Mouse (Mus musculus): Measurements from ENCODE around the gene Eya4. TPM values are rescaled to one million over a fixed set of nuclear protein-coding genes. Genes with fewer than 3 reads are reported as not detected.

The Eya4 gene
- polyA plus RNA-seq, 1 experiment from 2014 or later, result 0.68 TPM

DNA sequence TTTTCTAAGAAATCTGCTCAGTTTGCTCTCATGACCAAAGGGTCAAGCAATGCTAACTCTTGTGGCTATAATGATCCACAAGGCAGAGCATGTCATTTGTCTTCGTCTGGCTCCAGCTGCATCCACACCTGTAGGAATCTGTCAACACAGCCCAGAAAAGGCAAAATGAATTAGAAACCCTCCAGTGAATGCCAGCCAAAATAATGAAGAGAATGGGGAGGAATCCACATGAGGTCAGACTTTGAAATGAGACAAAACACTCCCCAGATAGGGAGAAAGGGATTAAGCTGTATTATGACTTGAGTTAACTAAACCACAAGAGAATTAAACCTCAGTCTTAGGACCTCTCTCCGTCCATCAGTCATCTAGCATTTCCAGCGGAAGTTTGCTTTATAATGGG is 130.2 kb downstream of the Eya4 start:
- WGBS, result 6% methylated on average over 3 of the region's 3 CpGs
- H3K4me2 ChIP-seq, result no peak overlapping the region
- no peak; the same call in 1 of the 2 replicates for ATAC-seq (replicated peaks)
- H3K9ac ChIP-seq, result no peak overlapping the region
- no peak overlapping the region for H3K27ac ChIP-seq
- H3K4me3 ChIP-seq, result no peak overlapping the region
- H3K9me3 ChIP-seq, result no peaks in the 10 kb centered on the region
- no peaks in the 10 kb centered on the region for H3K36me3 ChIP-seq (replicated peaks)
- H3K4me1 ChIP-seq, result no peaks in the 10 kb centered on the region; the same call in 1 of the 2 replicates
- no peaks in the 10 kb centered on the region for H3K27me3 ChIP-seq (replicated peaks)

DNA sequence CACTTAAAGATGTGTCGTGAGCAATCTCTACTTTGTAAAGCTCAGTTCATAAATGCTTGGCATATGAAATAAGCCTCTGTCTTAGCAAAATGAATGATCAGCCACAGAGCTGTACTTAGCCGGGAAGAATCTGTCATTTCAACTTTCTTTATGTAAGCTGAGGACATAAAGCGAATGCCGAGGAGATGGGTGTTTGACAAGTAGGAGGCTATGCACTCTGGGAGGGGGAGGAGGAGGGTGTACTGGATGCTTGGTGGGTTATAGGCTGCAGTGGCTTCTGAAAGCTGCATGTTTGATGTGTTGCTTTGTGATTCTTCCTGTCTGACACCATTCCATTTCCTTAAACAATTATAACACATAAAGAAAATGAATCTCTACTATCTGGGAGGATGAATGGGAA is 133.8 kb downstream of the Eya4 start:
- 47% methylated on average over 4 of the region's 4 CpGs for WGBS
- Histone ChIP-seq H3K27ac (no peak overlapping the region), H3K4me3 (no peak overlapping the region), H3K9ac (no peak overlapping the region), H3K4me1 (no peaks in the 10 kb centered on the region; the same call in 1 of the 2 replicates), H3K4me2 (no peak overlapping the region), H3K27me3 (replicated peaks) (no peaks in the 10 kb centered on the region), H3K9me3 (no peaks in the 10 kb centered on the region), H3K36me3 (replicated peaks) (no peaks in the 10 kb centered on the region)
- ATAC-seq (replicated peaks), result peak; percentile 70; the same call in 1 of the 2 replicates

DNA sequence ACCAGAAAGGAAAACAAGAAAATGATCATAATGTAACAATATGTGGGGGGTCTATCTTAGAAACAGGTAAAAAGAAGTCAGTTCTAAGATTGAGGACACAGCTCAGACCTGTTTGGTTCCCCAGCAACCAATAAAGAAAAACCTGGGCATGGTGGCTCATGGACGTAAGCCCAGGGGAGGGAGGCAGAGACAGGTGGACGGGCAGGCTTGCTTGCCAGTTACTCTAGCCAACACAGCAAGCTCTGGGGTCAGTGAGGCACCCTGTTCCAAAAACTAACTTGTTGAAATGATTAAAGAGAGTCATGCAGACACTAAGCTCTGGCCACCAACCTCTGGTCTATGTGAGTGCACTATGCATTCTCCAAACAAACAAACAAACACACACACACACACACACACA is 139.2 kb downstream of the Eya4 start:
- Histone ChIP-seq H3K27ac (no peak overlapping the region), H3K9ac (no peak overlapping the region), H3K4me1 (no peaks in the 10 kb centered on the region), H3K27me3 (replicated peaks) (no peaks in the 10 kb centered on the region), H3K4me3 (no peak overlapping the region), H3K9me3 (no peaks in the 10 kb centered on the region), H3K36me3 (replicated peaks) (no peaks in the 10 kb centered on the region), H3K4me2 (no peak overlapping the region)
- ATAC-seq (replicated peaks), result no peak
- 87% methylated on average over 2 of the region's 2 CpGs for WGBS

DNA sequence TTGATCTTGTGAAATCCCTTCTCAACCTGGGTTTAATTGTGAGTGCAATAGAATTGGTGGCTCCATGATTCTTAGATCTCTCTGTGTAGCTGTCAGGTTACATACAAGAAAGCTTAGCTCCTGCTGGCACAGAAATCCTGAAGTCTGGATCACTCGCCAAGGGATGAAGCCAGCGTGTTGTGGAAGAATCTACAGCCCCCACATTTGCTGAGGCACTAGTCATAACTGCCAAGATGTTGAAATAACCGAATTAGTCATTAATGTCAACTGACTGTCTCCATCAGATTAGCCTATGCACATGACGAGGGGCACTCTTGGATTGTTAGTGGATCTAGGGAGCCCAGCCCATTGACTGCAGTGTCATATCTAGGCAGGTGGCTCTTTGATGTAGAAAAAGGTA is 146.7 kb downstream of the Eya4 start:
- H3K4me2 ChIP-seq, result no peak overlapping the region
- no peak; the same call in 1 of the 2 replicates for ATAC-seq (replicated peaks)
- no peaks in the 10 kb centered on the region for H3K36me3 ChIP-seq (replicated peaks)
- no peaks in the 10 kb centered on the region for H3K27me3 ChIP-seq (replicated peaks)
- WGBS, result 52% methylated on average over 4 of the region's 4 CpGs
- H3K4me1 ChIP-seq, result no peaks in the 10 kb centered on the region
- no peak overlapping the region for H3K4me3 ChIP-seq
- H3K27ac ChIP-seq, result no peak overlapping the region
- no peaks in the 10 kb centered on the region for H3K9me3 ChIP-seq
- no peak overlapping the region for H3K9ac ChIP-seq

DNA sequence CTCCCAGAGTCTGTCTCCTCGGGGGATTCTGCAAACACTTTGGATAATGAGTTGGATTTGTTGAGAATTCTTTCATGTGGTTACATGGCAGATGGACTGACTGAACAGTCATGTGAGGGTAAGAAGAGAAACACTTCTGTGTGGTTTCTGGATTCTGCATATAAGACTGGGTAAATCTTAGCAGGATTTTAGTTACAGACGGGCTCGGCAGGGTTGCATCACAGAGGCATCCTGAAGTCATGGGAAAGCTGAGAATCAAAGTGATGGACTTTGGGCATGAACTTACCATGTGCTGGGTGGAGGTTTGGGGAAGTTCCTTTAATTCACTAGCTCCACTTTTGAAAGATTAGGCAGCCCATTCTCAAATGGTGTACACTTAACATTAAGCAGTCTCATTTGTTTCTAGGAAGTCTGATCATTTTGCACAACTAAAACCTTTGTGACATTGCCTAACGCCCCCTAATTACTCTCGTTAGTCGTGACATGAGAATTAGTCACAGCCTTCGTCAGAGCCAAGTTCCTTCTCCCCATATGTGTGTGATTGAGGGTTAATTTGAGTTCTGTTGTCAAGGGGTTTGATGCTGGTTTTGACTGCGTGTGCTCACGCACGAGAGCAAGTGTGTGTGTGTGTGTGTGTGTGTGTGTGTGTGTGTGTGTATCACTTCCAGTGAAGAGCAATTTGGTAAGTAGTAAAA is 147.3 kb downstream of the Eya4 start:
- Histone ChIP-seq H3K27ac (no peak overlapping the region), H3K9me3 (no peaks in the 10 kb centered on the region), H3K4me2 (no peak overlapping the region), H3K36me3 (replicated peaks) (no peaks in the 10 kb centered on the region), H3K9ac (no peak overlapping the region), H3K27me3 (replicated peaks) (no peaks in the 10 kb centered on the region), H3K4me3 (no peak overlapping the region), H3K4me1 (no peaks in the 10 kb centered on the region)
- no peak for ATAC-seq (replicated peaks)
- WGBS, result 65% methylated on average over 10 of the region's 10 CpGs

DNA sequence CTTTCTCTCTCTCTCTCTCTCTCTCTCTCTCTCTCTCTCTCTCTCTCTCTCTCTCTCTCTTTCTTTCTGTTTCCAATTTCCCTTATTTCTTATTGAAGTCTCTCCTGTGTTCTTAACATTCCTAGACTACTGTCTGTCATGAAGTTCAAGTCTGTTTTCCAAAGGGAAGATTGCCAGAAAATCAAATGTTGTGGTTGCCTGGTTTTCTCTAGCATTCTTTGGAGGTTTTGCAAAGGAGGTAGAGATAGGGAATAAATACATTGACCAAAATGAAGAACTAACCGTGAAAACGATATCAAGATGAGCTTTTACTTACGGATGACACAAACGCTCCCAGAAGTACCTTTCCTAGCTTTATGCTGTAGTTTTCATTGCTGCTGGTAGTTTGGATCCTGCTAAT is 148.0 kb downstream of the Eya4 start:
- no peaks in the 10 kb centered on the region for H3K9me3 ChIP-seq
- no peak overlapping the region for H3K27ac ChIP-seq
- 87% methylated on average over 4 of the region's 4 CpGs for WGBS
- ATAC-seq (replicated peaks), result no peak
- no peaks in the 10 kb centered on the region for H3K36me3 ChIP-seq (replicated peaks)
- H3K27me3 ChIP-seq (replicated peaks), result no peaks in the 10 kb centered on the region
- H3K4me1 ChIP-seq, result no peaks in the 10 kb centered on the region
- H3K4me3 ChIP-seq, result no peak overlapping the region
- H3K4me2 ChIP-seq, result no peak overlapping the region
- no peak overlapping the region for H3K9ac ChIP-seq

DNA sequence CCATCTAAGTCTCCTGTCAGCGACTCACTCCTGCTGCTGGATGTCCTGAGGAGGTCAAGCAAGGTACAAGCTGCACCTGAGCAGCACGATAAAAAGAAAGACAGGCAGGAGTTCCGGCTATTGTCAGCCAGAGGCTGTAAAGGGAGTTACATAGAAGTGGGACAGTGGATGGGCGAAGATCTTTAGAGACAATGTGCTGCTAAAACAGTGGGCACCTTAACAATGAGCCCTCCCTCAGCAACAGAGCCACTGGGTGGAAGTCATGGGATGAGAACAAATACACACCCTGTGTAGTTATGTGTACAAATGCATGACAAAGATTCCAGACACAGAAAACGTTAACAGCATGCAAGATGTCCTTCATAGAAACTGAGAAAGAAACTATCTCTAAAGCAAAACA is 152.3 kb downstream of the Eya4 start:
- WGBS, result 68% methylated on average over 5 of the region's 5 CpGs
- H3K9me3 ChIP-seq, result no peaks in the 10 kb centered on the region
- H3K4me1 ChIP-seq, result no peaks in the 10 kb centered on the region
- H3K9ac ChIP-seq, result no peak overlapping the region
- H3K36me3 ChIP-seq (replicated peaks), result no peaks in the 10 kb centered on the region
- no peak for ATAC-seq (replicated peaks)
- H3K27ac ChIP-seq, result no peak overlapping the region
- H3K4me2 ChIP-seq, result no peak overlapping the region
- no peaks in the 10 kb centered on the region for H3K27me3 ChIP-seq (replicated peaks)
- H3K4me3 ChIP-seq, result no peak overlapping the region

DNA sequence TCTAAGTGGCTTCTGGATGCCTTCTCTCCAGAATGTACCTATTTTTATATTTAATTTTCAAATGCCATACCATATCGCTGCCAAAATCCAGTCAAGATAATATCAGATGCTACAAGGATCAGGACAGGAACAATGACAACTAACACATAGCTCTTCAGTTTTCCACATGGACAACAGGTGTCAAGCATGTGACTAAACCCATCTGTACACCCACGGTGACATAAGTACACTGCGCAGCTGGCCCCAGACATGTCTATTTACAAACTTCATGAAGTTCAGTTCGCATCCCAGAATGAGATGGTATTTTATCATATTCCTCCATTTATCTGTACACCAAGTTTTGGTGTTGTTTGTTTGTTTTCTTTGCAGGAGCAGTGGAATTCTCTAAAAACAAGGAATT is 154.2 kb downstream of the Eya4 start:
- H3K27me3 ChIP-seq (replicated peaks), result no peaks in the 10 kb centered on the region
- H3K27ac ChIP-seq, result no peak overlapping the region
- no peak overlapping the region for H3K9ac ChIP-seq
- WGBS, result 95% methylated on average over 4 of the region's 4 CpGs
- H3K4me2 ChIP-seq, result no peak overlapping the region
- no peaks in the 10 kb centered on the region for H3K9me3 ChIP-seq
- H3K4me1 ChIP-seq, result no peaks in the 10 kb centered on the region
- no peak for ATAC-seq (replicated peaks)
- H3K4me3 ChIP-seq, result no peak overlapping the region
- H3K36me3 ChIP-seq (replicated peaks), result no peaks in the 10 kb centered on the region

DNA sequence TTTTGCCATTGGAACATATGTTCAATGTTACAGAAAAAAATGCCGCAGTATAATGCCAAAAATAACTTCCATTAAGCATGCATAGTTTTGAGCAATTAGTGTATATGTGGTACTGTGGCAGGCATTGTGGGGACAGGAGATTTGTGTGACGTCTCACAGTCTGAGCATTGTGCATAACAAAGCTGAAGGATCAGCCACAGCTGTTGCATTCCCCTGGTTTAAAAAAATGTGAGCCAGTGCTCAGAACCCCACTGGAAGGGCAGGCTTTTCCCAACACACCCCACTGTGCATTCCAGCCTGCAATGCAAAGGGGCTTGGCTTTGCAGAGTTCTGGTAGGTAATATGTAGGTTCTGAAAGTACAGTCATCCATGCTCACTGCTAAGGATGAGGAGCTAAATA is 155.2 kb downstream of the Eya4 start:
- no peak for ATAC-seq (replicated peaks)
- Histone ChIP-seq H3K9me3 (no peaks in the 10 kb centered on the region), H3K36me3 (replicated peaks) (no peaks in the 10 kb centered on the region), H3K27ac (no peak overlapping the region), H3K4me1 (no peaks in the 10 kb centered on the region), H3K9ac (no peak overlapping the region), H3K27me3 (replicated peaks) (no peaks in the 10 kb centered on the region), H3K4me3 (no peak overlapping the region), H3K4me2 (no peak overlapping the region)
- 43% methylated on average over 2 of the region's 2 CpGs for WGBS

DNA sequence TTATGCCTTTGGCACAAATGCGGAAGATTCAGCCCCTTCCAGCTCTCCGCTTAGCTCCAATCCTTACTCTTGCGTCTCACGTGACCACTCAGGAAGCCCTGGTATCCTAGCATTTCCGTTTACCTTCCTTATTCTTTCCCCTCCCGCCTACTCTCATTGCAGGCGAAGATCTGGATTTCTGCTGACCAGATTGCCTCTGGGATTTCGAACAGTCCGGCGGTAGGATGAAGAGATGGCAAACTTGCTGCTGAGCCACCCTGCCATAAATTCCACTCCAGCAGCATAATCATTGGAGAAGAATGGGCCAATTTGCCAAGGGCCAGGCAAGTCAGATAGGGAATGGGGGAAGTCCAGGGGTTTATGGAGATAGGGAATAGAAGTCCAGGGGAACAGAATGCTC is 160.8 kb downstream of the Eya4 start:
- H3K9ac ChIP-seq, result no peak overlapping the region
- no peak overlapping the region for H3K4me3 ChIP-seq
- H3K36me3 ChIP-seq (replicated peaks), result no peaks in the 10 kb centered on the region
- no peaks in the 10 kb centered on the region for H3K27me3 ChIP-seq (replicated peaks)
- no peak overlapping the region for H3K4me2 ChIP-seq
- no peak overlapping the region for H3K27ac ChIP-seq
- H3K9me3 ChIP-seq, result no peaks in the 10 kb centered on the region
- ATAC-seq (replicated peaks), result no peak
- H3K4me1 ChIP-seq, result no peaks in the 10 kb centered on the region
- WGBS, result 88% methylated on average over 10 of the region's 10 CpGs

DNA sequence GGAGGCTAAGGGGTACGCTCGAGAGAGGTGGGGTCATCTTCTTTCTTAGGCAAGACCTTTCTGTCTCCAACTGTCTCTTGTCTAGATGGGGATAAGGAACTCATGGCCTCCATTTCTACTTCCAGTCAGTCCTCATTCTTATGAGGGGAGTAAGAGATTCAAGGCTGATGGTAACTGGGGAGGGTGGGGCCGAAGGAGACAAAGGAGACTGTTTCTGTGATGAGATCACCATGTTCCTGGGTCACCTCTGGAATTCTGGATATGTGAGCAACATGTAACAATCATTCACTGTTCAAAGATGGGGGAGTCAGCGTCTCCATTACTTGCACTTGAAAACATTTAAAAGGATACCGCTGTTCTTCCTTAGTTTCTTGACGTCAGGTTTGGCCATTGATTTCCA is 165.2 kb downstream of the Eya4 start:
- H3K4me2 ChIP-seq, result no peak overlapping the region
- no peaks in the 10 kb centered on the region for H3K4me1 ChIP-seq
- no peaks in the 10 kb centered on the region for H3K27me3 ChIP-seq (replicated peaks)
- no peak for ATAC-seq (replicated peaks)
- no peak overlapping the region for H3K4me3 ChIP-seq
- no peaks in the 10 kb centered on the region for H3K36me3 ChIP-seq (replicated peaks)
- H3K9ac ChIP-seq, result no peak overlapping the region
- no peak overlapping the region for H3K27ac ChIP-seq
- WGBS, result 90% methylated on average over 6 of the region's 6 CpGs
- H3K9me3 ChIP-seq, result no peaks in the 10 kb centered on the region

DNA sequence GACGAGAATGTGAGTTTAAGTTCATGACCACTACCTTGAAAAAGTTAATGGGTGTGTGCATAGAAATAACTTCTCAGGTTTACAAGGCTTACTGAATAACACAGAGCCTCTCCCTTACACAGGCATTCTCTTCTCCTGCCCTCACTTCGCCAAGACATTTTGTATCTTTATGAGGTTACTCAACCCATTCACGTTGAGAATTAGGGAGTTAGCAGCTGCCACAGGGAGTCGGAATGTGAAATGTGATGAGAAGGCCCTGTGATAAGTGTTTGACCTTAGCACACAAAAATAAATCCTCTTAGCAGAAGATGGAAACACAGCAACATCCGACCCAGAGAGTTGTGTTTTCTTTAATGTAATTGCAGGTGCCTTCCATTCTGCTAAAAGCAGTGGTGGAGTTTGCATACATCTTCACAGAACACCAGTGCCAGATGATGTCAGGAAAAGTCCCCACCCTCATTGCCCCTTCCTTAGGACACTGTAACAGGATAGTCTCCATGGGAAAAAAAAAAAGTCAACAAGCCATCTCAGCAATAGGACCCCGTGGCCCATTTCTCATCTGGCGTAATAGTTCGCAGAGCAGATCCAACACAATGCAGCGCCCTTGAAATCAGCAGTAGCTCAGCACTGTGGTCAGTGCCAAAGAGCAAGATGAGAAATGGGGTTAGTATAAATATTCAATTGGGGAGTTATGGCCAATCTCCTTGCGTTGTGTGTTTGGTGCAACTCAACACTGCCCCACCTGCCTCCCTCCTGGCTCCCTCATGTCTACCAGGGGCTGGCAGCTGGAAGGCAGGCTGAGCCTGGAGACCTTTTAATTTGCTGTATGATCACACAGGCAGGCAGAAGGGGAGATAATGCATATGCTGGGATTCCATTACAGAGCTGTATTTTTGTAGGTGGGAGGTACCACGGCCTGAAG is 168.8 kb downstream of the Eya4 start:
- H3K4me2 ChIP-seq, result no peak overlapping the region
- no peaks in the 10 kb centered on the region for H3K27me3 ChIP-seq (replicated peaks)
- no peak overlapping the region for H3K27ac ChIP-seq
- no peak overlapping the region for H3K9ac ChIP-seq
- no peaks in the 10 kb centered on the region for H3K36me3 ChIP-seq (replicated peaks)
- 87% methylated on average over 11 of the region's 11 CpGs for WGBS
- no peak overlapping the region for H3K4me3 ChIP-seq
- H3K9me3 ChIP-seq, result no peaks in the 10 kb centered on the region
- ATAC-seq (replicated peaks), result no peak
- no peaks in the 10 kb centered on the region for H3K4me1 ChIP-seq

DNA sequence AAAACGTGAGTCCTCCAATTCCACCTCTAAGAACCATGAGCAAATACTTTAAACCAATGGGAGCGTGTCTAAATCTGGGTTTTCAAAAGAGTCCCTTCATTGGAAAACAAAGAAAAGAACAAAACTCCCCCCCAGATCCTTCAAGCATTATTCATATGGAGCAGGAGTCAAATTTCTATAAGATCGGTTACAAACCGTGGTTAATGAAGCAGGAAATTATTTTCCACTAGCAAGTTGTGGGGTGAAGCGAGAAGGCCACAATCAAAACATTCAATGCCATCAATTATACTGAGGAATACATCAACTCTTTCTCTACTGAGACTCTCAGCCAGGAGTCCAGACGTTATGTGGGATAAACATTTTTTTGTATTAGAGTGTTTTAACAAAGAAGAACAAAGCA is 171.3 kb downstream of the Eya4 start:
- WGBS, result 16% methylated on average over 6 of the region's 6 CpGs
- Histone ChIP-seq H3K4me1 (no peaks in the 10 kb centered on the region), H3K36me3 (replicated peaks) (no peaks in the 10 kb centered on the region), H3K4me3 (no peak overlapping the region), H3K9me3 (no peaks in the 10 kb centered on the region), H3K27ac (no peak overlapping the region), H3K9ac (no peak overlapping the region), H3K27me3 (replicated peaks) (no peaks in the 10 kb centered on the region), H3K4me2 (no peak overlapping the region)
- ATAC-seq (replicated peaks), result no peak
